Mouse (Mus musculus) gastrocnemius, postnatal 36 days (tissue): ENCODE results near the gene Atp2a1. TPM values are rescaled to one million over a fixed set of nuclear protein-coding genes. Genes with fewer than 3 reads are reported as not detected.
A peak's percentile ranks its signal among the peaks of the same experiment; 100 is the strongest.

Experiments used
- DNase-seq, 2 experiments: peaks; one replicate each; pipeline ENCODE4 v3.0.0; 2022
- intact Hi-C: fragments of 180-260 bp; cut with DNase I; formaldehyde crosslinking; loops from one replicate; pipeline ENCODE4 v1.15.1; 2025
- total RNA-seq, 2 experiments: library from RNA; stranded (reverse); gene quantifications; 2 replicates each; pipeline ENCODE4 v1.2.3; 2021

The Atp2a1 gene
- total RNA-seq, 2 experiments from 2014 or later, result 23,125 to 24,213 TPM

DNA sequence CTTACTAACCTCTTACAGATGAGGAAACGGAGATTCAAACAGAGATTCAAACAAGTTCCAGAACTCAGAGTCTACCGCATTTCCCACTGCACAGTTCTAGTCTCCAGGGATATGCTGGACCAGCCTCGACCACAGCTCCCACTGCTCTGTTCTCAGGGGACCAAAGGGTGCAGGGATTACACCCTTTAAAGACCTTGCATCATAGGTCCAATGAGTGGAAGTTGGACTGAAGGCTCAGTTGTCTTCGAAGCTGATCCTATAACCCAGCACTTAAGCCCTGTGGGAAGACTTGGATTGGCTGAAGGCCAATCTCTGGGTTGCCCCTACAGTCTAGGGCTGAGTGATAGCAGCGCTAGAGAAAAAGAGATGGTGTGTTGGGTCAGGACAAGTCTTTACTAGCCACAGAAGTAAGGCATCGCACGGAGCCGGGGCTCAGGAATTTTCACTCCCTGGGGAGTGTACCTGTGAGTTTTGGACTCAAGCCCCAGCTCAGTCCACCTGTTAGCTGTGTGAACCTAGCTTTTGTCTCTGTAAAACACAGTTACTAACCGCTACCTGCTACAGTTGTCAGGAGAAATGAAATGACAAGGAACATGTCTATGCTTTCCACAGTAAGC is 10.7 kb upstream of the Atp2a1 start:
- intact Hi-C loops, result loop anchor here (5.0 kb wide), 1 partner anchor 41 kb away; no protein-coding TSS in a partner anchor

GRCm38 (mm10) chr7:126472713-126473112 is 9.8 kb upstream of the Atp2a1 start:
- intact Hi-C loops, result loop anchor here (5.0 kb wide), 1 partner anchor 40 kb away; no protein-coding TSS in a partner anchor

More for the DNA sequence above, 10.7 kb upstream of the Atp2a1 start:
- no peak for DNase-seq

DNA sequence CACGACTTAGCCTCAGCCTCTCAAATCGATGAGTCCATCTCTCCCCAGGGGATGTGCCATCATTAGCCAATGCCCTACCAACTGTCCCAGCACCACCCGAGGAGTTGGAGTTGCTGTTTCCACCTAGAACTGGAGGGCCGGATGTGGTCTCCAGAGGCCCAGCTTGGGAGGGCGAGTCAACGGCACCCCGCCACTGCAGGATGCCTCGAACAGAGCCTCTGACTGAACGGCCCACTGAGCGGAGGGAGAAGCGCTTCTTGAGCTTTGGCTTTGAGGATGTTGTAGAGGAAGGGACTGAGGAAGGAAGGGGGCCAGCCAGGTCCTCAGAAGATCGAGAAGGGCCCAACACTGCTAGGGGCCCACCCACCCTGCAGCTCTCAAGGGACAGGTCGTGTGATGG is 9.4 kb upstream of the Atp2a1 start:
- DNase-seq, result no peak
- intact Hi-C loops, result loop anchor here (5.0 kb wide), 1 partner anchor 40 kb away; no protein-coding TSS in a partner anchor

More at GRCm38 (mm10) chr7:126472713-126473112, 9.8 kb upstream of the Atp2a1 start:
- no peak for DNase-seq

- intact Hi-C loops, result loop anchor here (5.0 kb wide), 1 partner anchor 40 kb away; no protein-coding TSS in a partner anchor
- no peak for DNase-seq
Measured at GRCm38 (mm10) chr7:126471853-126472252, 8.9 kb upstream of the Atp2a1 start.

GRCm38 (mm10) chr7:126471361-126471760 is 8.5 kb upstream of the Atp2a1 start:
- intact Hi-C loops, result loop anchor here (5.0 kb wide), 1 partner anchor 39 kb away; no protein-coding TSS in a partner anchor
- DNase-seq, result no peak

DNA sequence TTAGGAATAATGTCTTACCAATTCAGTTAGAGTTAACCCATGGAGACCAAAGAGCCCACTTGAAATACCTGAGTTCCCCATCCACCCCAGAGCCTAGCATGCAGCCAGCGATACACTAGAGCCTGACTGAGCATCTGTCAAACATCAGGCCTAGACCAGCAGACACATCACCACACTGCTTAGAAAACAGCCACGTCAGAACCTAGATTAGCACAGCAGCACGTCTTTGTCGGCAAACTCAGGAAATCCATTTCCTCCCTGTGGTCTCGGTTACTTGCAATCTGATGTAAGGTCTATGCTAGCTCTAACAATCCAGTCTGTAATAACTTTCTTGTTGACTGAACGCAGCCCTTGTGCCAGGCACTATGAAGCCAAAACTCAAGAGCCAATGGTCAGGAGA is 7.2 kb upstream of the Atp2a1 start:
- DNase-seq, result no peak
- intact Hi-C loops, result loop anchor here (5.0 kb wide), 1 partner anchor 38 kb away; no protein-coding TSS in a partner anchor

- intact Hi-C loops, result no loop called here
- no peak for DNase-seq
Measured at GRCm38 (mm10) chr7:126467834-126468627, 5.1 kb upstream of the Atp2a1 start.

GRCm38 (mm10) chr7:126467271-126467670 is 4.4 kb upstream of the Atp2a1 start:
- intact Hi-C loops, result no loop called here
- peak in 1 of 2 experiments; percentile 19 for DNase-seq

DNA sequence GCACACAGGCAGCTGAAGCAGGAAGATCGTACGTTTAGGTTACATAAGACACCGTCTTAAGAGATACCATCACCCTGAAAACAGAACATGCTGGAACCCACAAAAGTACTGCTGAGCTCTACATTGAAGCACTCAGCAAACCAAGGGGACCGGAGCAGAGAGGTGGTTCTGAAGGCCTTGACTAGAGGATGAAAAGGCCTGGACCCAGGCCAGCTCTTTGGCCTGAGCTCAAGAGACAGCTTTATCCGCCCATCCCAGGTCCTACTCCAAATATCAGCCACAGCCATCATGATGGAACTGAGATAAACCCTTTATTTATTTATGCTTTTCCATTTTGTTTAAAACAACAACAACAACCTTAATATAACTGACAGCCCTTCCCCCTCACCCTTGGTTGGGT is 3.8 kb upstream of the Atp2a1 start:
- DNase-seq, result no peak
- intact Hi-C loops, result no loop called here

- intact Hi-C loops, result no loop called here
- DNase-seq, result no peak
Measured at GRCm38 (mm10) chr7:126466116-126466515, 3.2 kb upstream of the Atp2a1 start.

DNA sequence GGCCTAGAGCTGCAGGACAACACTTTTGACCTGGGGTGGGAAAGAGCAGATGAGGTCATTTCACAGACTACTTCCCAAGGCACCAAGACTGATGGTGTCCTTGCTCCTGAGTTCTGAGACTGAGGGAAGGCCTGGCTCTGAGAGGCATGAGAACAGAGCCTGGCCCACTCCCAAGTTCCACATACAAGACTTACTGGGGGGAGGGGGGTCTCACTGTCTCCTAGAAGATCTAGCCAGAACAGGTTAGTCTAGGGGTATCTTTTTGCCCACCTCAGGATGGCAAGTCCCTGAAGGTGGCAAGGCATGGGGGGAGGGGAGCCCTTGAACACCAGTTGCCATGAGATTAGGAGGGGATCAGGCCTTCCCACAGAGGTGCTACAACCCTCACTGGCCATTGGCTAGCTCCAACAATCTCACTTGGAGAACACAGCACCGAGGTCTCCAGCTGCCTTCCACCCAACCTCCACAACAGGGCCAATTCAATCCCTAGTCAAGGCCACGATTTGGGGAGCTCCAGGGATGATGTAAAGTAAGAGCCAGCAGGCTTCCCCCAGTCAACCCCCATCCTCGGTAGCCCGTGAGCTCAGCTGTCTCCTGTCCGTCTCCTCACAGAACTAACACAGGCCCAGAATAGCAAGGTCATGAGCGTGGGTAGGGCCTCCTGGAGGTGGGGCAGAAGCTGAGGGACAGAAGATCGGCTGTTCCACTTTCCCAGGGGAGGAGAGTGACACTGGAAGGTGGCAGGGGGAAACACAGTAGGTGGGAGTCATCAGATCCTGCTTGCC is 2.5 kb upstream of the Atp2a1 start:
- intact Hi-C loops, result no loop called here
- DNase-seq, result peak; percentile 51 to 56

DNA sequence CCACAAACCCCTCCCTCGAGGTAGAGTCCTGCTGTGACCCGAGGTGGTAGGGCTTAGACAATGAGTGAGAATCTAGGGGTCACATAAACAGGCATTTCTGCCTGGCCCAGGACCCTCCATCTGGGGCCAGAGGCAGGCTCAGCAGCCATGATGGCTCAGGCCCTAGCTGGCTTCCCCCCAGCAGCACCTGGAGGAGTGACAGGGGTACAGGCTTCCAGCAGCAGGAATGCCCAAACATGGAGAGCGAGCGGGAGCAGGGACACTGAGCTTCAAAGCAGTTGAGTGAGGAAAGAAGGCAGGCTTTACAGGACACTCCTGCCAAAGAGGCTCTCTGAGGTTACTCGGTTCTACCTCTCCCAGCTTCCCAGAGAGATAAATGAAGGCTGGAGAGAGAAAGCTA is 1.9 kb upstream of the Atp2a1 start:
- DNase-seq, result peak; percentile 60 to 72
- intact Hi-C loops, result no loop called here

DNA sequence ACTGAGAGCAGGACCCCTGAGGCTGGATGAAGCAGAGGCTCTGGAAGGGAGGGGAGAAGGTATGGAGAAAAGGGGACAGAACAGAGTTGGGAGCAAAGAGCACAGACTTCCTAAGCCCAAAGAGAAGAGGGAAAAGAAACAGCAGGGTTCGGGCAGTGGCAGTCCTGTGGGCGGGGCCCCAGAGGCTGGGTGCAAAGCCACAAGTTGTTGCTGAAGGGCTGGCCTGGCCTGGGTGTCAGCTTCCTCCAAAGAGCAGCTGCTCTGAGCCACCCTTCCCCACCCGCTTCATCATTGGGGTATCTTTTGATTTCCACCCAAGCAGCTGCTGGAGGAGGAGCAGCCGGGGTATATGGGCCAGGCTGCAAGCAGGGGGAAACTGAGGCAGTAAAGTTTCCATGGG is 1.2 kb upstream of the Atp2a1 start:
- intact Hi-C loops, result no loop called here
- DNase-seq, result peak; percentile 67 to 68

- intact Hi-C loops, result no loop called here
- DNase-seq, result no peak
Measured at GRCm38 (mm10) chr7:126463547-126463946, 639 bp upstream of the Atp2a1 start.

GRCm38 (mm10) chr7:126461626-126462025 is 1.3 kb downstream of the Atp2a1 start:
- intact Hi-C loops, result no loop called here
- no peak for DNase-seq

DNA sequence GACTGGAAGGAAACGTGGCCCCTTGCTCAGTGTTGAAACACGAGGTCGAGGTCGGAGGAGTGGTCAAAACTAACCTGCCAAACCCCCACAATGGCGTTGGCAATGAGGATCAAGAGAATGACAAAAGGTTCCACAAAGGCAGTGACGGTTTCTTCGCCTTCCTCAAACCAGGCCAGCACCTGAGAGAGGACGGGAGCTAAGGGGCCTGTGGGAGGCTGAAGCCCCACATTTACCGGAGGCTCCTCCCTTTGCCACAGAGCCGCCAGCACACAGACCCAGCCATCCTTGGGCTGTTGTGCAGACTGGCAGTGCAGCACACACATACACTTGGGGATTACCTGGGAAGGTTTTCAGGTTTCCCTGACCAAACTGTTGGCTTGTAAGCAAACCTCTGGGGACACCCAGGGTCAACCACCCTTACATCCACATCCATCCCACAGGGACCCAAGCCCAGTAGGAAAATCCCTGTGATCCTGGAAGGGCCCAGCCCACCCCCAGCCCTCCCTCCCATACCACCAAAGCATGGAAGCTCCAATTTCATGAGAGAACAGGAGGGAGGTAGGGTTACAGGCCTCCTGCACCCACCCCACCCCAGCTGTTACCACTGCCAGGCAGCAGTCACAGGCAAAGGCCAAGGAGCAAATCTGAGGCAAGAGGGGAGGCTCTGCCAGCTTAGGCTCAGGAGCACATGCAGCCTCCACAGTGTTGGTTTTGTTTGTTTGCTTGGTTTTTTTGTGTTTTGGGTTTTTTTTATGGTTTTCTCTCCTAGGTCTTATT is 2.1 kb downstream of the Atp2a1 start:
- intact Hi-C loops, result no loop called here
- DNase-seq, result no peak

- intact Hi-C loops, result no loop called here
- peak; percentile 51 to 60 for DNase-seq
Measured at GRCm38 (mm10) chr7:126458844-126459618, 3.9 kb downstream of the Atp2a1 start.

DNA sequence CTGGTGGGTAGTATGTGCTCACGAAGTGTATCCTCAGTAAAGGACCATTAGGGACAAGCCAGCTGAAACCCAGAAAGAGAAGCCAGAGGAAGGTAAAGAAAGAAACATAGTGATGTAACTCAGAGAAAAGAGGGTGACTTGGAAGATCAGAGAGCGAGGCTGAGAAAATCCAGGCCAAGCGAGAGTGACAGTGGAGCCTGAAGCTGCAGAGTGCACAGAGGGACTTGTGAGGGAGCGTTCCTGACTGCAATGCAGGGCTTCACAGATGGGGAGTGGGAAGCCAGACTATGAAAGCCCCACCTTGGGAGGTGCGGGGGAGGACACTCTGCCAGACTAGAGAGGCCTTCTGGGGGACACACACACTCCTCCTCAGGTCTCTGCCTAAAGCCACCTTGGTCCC is 4.7 kb downstream of the Atp2a1 start:
- intact Hi-C loops, result no loop called here
- DNase-seq, result peak in 1 of 2 experiments; percentile 0
